Mouse (Mus musculus): ENCODE measurements around the gene Dock11. TPM values are rescaled to one million over a fixed set of nuclear protein-coding genes. Genes with fewer than 3 reads are reported as not detected.

Dock11 gene
- polyA plus RNA-seq, 1 experiment, result 2.2 TPM

- Histone ChIP-seq H3ac (ENCODE audit: control insufficient read depth, insufficient read length, low read depth) (no peak overlapping the region), H3K79me3 (ENCODE audit: low read depth) (no peaks in the 10 kb centered on the region), H3K4me3 (ENCODE audit: insufficient read depth, poor library complexity, severe bottlenecking) (no peak overlapping the region), H3K27me3 (ENCODE audit: control insufficient read depth, insufficient read depth, insufficient read length) (no peaks in the 10 kb centered on the region), H3K36me3 (ENCODE audit: control insufficient read depth, insufficient read depth) (no peaks in the 10 kb centered on the region), H3K79me2 (ENCODE audit: control insufficient read depth, insufficient read depth) (no peaks in the 10 kb centered on the region)
- TF ChIP-seq FOSL1 (IDR thresholded peaks at IDR 0.05; ENCODE audit: insufficient read depth, low read length, poor library complexity, severe bottlenecking), result no peak
- no peak for TF ChIP-seq MAX (IDR thresholded peaks at IDR 0.05)
- TF ChIP-seq MYOD1 (IDR thresholded peaks at IDR 0.05; ENCODE audit: control insufficient read depth, insufficient read length, low read depth), result no peak
- TF ChIP-seq CEBPB (IDR thresholded peaks at IDR 0.05; ENCODE audit: low read depth), result no peak
- no peak for TF ChIP-seq USF1 (IDR thresholded peaks at IDR 0.05; ENCODE audit: low read depth)
- no peak for TF ChIP-seq MYOG (IDR thresholded peaks at IDR 0.05; ENCODE audit: control insufficient read depth, extremely low read depth, insufficient read length)
- TF ChIP-seq CTCF (IDR thresholded peaks at IDR 0.05; ENCODE audit: control insufficient read depth, insufficient read depth, insufficient read length), result no peak
Observed at GRCm38 (mm10) chrX:36073997-36074396, 185.4 kb downstream of the Dock11 start.

GRCm38 (mm10) chrX:36077164-36077563, 188.5 kb downstream of the Dock11 start:
- Histone ChIP-seq H3K79me3 (ENCODE audit: low read depth) (no peaks in the 10 kb centered on the region), H3K79me2 (ENCODE audit: control insufficient read depth, insufficient read depth) (no peaks in the 10 kb centered on the region), H3ac (ENCODE audit: control insufficient read depth, insufficient read length, low read depth) (no peak overlapping the region), H3K4me3 (ENCODE audit: insufficient read depth, poor library complexity, severe bottlenecking) (no peak overlapping the region), H3K36me3 (ENCODE audit: control insufficient read depth, insufficient read depth) (no peaks in the 10 kb centered on the region), H3K27me3 (ENCODE audit: control insufficient read depth, insufficient read depth, insufficient read length) (no peaks in the 10 kb centered on the region)
- TF ChIP-seq MAX (IDR thresholded peaks at IDR 0.05), result no peak
- no peak for TF ChIP-seq MYOG (IDR thresholded peaks at IDR 0.05; ENCODE audit: control insufficient read depth, extremely low read depth, insufficient read length)
- TF ChIP-seq USF1 (IDR thresholded peaks at IDR 0.05; ENCODE audit: low read depth), result no peak
- no peak for TF ChIP-seq CTCF (IDR thresholded peaks at IDR 0.05; ENCODE audit: control insufficient read depth, insufficient read depth, insufficient read length)
- TF ChIP-seq FOSL1 (IDR thresholded peaks at IDR 0.05; ENCODE audit: insufficient read depth, low read length, poor library complexity, severe bottlenecking), result no peak
- no peak for TF ChIP-seq MYOD1 (IDR thresholded peaks at IDR 0.05; ENCODE audit: control insufficient read depth, insufficient read length, low read depth)
- TF ChIP-seq CEBPB (IDR thresholded peaks at IDR 0.05; ENCODE audit: low read depth), result no peak

- Histone ChIP-seq H3K79me2 (ENCODE audit: control insufficient read depth, insufficient read depth) (no peaks in the 10 kb centered on the region), H3ac (ENCODE audit: control insufficient read depth, insufficient read length, low read depth) (no peak overlapping the region), H3K4me3 (ENCODE audit: insufficient read depth, poor library complexity, severe bottlenecking) (no peak overlapping the region), H3K27me3 (ENCODE audit: control insufficient read depth, insufficient read depth, insufficient read length) (no peaks in the 10 kb centered on the region), H3K79me3 (ENCODE audit: low read depth) (no peaks in the 10 kb centered on the region), H3K36me3 (ENCODE audit: control insufficient read depth, insufficient read depth) (no peaks in the 10 kb centered on the region)
- TF ChIP-seq CEBPB (IDR thresholded peaks at IDR 0.05; ENCODE audit: low read depth) (peak; percentile 7), USF1 (IDR thresholded peaks at IDR 0.05; ENCODE audit: low read depth) (no peak), MYOD1 (IDR thresholded peaks at IDR 0.05; ENCODE audit: control insufficient read depth, insufficient read length, low read depth) (no peak), MYOG (IDR thresholded peaks at IDR 0.05; ENCODE audit: control insufficient read depth, extremely low read depth, insufficient read length) (no peak), MAX (IDR thresholded peaks at IDR 0.05) (no peak), FOSL1 (IDR thresholded peaks at IDR 0.05; ENCODE audit: insufficient read depth, low read length, poor library complexity, severe bottlenecking) (no peak), CTCF (IDR thresholded peaks at IDR 0.05; ENCODE audit: control insufficient read depth, insufficient read depth, insufficient read length) (no peak)
Observed at GRCm38 (mm10) chrX:36082917-36083316, 194.3 kb downstream of the Dock11 start.

GRCm38 (mm10) chrX:36088464-36089256, 200.0 kb downstream of the Dock11 start:
- no peaks in the 10 kb centered on the region for H3K79me2 ChIP-seq (ENCODE audit: control insufficient read depth, insufficient read depth)
- H3K36me3 ChIP-seq (ENCODE audit: control insufficient read depth, insufficient read depth), result no peaks in the 10 kb centered on the region
- no peaks in the 10 kb centered on the region for H3K79me3 ChIP-seq (ENCODE audit: low read depth)
- H3K27me3 ChIP-seq (ENCODE audit: control insufficient read depth, insufficient read depth, insufficient read length), result no peaks in the 10 kb centered on the region
- TF ChIP-seq MAX (IDR thresholded peaks at IDR 0.05), result no peak
- TF ChIP-seq CTCF (IDR thresholded peaks at IDR 0.05; ENCODE audit: control insufficient read depth, insufficient read depth, insufficient read length), result no peak
- no peak for TF ChIP-seq FOSL1 (IDR thresholded peaks at IDR 0.05; ENCODE audit: insufficient read depth, low read length, poor library complexity, severe bottlenecking)
- no peak for TF ChIP-seq CEBPB (IDR thresholded peaks at IDR 0.05; ENCODE audit: low read depth)
- TF ChIP-seq MYOD1 (IDR thresholded peaks at IDR 0.05; ENCODE audit: control insufficient read depth, insufficient read length, low read depth), result no peak
- no peak for TF ChIP-seq MYOG (IDR thresholded peaks at IDR 0.05; ENCODE audit: control insufficient read depth, extremely low read depth, insufficient read length)
- no peak for TF ChIP-seq USF1 (IDR thresholded peaks at IDR 0.05; ENCODE audit: low read depth)
- no peak overlapping the region for H3ac ChIP-seq (ENCODE audit: control insufficient read depth, insufficient read length, low read depth)
- H3K4me3 ChIP-seq (ENCODE audit: insufficient read depth, poor library complexity, severe bottlenecking), result no peak overlapping the region

GRCm38 (mm10) chrX:36100883-36101282, 212.3 kb downstream of the Dock11 start:
- Histone ChIP-seq H3K4me3 (ENCODE audit: insufficient read depth, poor library complexity, severe bottlenecking) (no peak overlapping the region), H3ac (ENCODE audit: control insufficient read depth, insufficient read length, low read depth) (no peak overlapping the region), H3K79me3 (ENCODE audit: low read depth) (no peaks in the 10 kb centered on the region), H3K36me3 (ENCODE audit: control insufficient read depth, insufficient read depth) (no peaks in the 10 kb centered on the region), H3K27me3 (ENCODE audit: control insufficient read depth, insufficient read depth, insufficient read length) (no peaks in the 10 kb centered on the region), H3K79me2 (ENCODE audit: control insufficient read depth, insufficient read depth) (no peaks in the 10 kb centered on the region)
- no peak for TF ChIP-seq USF1 (IDR thresholded peaks at IDR 0.05; ENCODE audit: low read depth)
- TF ChIP-seq CTCF (IDR thresholded peaks at IDR 0.05; ENCODE audit: control insufficient read depth, insufficient read depth, insufficient read length), result no peak
- TF ChIP-seq MAX (IDR thresholded peaks at IDR 0.05), result no peak
- no peak for TF ChIP-seq FOSL1 (IDR thresholded peaks at IDR 0.05; ENCODE audit: insufficient read depth, low read length, poor library complexity, severe bottlenecking)
- TF ChIP-seq MYOG (IDR thresholded peaks at IDR 0.05; ENCODE audit: control insufficient read depth, extremely low read depth, insufficient read length), result no peak
- TF ChIP-seq MYOD1 (IDR thresholded peaks at IDR 0.05; ENCODE audit: control insufficient read depth, insufficient read length, low read depth), result no peak
- TF ChIP-seq CEBPB (IDR thresholded peaks at IDR 0.05; ENCODE audit: low read depth), result no peak

Data from C2C12 (cell line).